Mouse (Mus musculus) embryonic fibroblast, embryonic 13.5 days (primary cell): ENCODE measurements around the gene Khsrp.

Source experiments
- CTCF ChIP-seq: IDR thresholded peaks from 2 replicates; pipeline ENCODE4 v1.5.1; 2011; ENCODE audit warnings: mild to moderate bottlenecking, control low read depth, low read length, moderate library complexity, borderline replicate concordance; ENCODE audit not compliant: insufficient read depth
- POLR2A ChIP-seq: IDR thresholded peaks from 2 replicates; pipeline ENCODE4 v1.6.1; 2011; ENCODE audit warnings: low read depth, mild to moderate bottlenecking, control low read depth, low read length, moderate library complexity

DNA sequence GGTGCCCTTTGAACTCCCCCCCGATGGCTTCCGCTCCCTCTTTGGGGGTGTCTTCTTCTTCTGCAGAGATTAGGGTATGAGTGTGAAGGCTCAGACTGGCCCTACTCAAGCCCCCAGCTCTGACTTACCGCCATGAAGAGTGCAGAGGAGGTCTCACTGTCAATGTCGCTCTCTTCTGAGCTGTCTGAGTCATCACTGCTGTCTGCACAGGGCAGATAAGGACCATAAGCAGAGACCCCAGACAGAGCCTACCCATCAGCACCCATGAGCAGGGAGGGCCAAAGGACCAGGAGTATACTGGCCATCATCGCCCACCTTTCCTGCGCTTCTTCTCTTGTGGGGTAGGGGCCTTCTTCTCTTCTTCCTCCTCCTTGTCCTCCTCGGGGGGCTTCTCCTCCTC, 27.3 kb downstream of the Khsrp start:
- TF ChIP-seq CTCF (no peak), POLR2A (no peak)
